Mouse (Mus musculus): ENCODE results near the gene Gm16181. TPM values are rescaled to one million over a fixed set of nuclear protein-coding genes. Genes with fewer than 3 reads are reported as not detected.
"Not testable (repeated sequence)": the region's sequence is repeated elsewhere in the genome, so short reads cannot be mapped to it uniquely, and the experiment has no call there.

The Gm16181 gene
- total RNA-seq, 1 experiment from 2014 or later, result not detected

DNA sequence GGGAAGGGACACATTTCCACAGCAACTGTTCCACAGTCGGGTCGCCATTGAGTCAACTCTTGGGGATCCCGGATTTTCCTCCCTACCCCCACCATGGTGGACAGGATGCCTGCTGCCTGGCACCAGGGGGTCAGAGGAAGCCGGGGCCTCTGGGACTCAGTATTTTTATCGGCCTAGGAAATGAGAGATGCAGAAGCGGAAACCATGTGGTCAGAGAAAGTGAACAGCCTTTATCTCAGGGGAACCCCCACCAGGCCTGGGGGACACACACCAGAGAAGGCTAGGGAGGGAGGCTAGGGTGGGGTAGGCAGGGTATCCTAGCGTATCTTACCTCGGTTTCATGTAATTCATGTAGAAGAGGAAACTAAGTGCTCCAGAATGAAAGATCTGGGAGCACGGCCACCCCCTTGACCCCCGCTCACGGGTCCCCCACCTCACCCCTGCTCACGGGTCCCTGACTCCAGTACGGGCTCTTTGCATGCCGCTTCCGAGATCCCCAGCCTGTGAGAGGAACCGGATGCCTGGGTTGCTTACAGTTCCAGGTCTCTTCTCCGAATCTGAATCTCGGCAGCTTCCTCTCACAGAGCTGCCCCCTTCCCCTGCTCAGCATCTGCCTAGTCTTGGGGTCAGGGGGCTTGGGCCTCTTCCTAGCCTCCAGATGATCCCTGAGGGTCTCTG, 2.0 kb upstream of the Gm16181 start:
- peak; percentile 43 to 47 for ATAC-seq (replicated peaks in 1 of 2; ENCODE audit: insufficient read depth in 1 of 2, low FRiP score in 2 of 2, low TSS enrichment in 1 of 2, low read depth in 1 of 2, poor library complexity in 2 of 2, severe bottlenecking in 2 of 2)

DNA sequence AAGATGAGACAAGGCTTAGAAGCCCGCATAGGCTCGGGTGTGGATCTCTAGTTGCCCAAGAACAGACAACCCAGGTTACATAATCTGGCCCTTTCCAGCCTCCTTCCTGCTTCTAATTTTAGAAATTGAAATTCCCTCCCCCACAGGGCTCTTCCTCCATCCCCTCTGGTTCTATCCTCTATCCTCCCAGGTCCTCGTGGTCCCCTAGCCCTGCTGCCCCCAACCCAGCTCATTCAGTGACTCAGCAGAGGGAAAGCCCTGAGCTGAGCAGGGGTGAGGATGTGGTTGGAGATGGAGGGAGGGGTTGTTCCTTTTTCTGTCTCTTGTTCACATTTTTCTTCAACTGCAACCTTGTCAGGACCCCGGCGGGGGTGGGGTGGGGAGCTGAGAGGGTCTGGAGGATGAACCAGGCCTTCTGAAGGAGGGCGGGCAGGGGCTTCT, 1.0 kb upstream of the Gm16181 start:
- peak; percentile 29 to 45; a peak in 2 of 4 replicates for ATAC-seq (replicated peaks in 1 of 2; ENCODE audit: insufficient read depth in 1 of 2, low FRiP score in 2 of 2, low TSS enrichment in 1 of 2, low read depth in 1 of 2, poor library complexity in 2 of 2, severe bottlenecking in 2 of 2)

DNA sequence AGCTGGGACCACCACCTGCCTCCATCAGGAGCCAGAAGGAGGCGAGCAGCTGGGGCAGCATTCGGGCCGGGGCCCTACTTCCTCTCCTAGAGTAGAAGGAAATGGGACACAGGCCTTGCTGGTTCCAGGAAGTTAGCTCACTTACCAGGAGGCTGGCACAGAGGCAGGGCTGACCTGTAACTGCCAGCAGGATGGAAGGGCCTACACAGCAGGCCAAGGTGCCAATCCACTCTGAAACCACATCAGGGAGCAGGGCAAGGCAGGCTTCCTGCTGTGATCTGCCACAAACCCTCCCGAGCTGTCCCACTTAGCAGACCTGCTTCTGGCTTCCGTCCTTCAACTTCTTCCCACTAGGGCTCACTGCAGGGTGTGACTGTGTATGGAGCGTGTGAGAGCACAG, 1.7 kb downstream of the Gm16181 start:
- ATAC-seq (replicated peaks in 1 of 2; ENCODE audit: insufficient read depth in 1 of 2, low FRiP score in 2 of 2, low TSS enrichment in 1 of 2, low read depth in 1 of 2, poor library complexity in 2 of 2, severe bottlenecking in 2 of 2), result peak; percentile 74 to 82

DNA sequence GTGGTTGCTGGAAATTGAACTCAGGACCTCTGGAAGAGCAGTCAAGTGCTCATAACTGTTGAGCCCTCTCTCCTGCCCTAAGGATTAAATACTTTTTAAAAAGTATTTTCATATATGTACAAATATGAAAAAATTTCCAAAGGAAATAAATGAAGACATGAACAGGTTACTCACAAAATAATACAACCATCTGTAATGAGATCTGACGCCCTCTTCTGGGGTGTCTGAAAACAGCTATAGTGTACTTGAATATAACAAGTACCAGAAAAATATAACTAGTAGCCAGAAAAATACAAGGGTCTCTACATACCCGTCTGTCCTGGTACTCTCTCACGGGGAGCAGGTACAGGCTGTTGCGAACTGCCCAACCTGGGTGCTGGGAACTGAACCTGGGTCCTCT, 4.0 kb downstream of the Gm16181 start:
- ATAC-seq (replicated peaks in 1 of 2; ENCODE audit: insufficient read depth in 1 of 2, low FRiP score in 2 of 2, low TSS enrichment in 1 of 2, low read depth in 1 of 2, poor library complexity in 2 of 2, severe bottlenecking in 2 of 2), result no peak

DNA sequence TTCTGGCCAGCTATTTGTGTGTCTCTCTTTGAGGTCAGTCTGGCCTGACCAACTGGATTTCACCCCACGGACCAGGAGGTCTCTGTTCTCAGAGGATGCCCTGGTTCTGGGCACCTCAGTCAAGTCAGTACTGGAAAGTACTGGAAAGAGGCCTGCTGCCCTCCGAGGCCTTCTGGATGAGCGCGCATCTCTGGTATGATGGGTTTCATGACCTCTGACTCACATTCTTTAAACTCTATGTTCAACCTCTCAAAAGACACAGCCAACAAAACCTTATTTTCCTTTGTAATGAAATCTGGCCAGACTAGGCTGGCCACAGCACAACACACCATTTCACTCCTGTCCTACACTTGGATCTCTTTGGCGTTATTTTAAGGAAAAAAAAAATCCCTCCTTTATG, 4.8 kb downstream of the Gm16181 start:
- ATAC-seq (replicated peaks in 1 of 2; ENCODE audit: insufficient read depth in 1 of 2, low FRiP score in 2 of 2, low TSS enrichment in 1 of 2, low read depth in 1 of 2, poor library complexity in 2 of 2, severe bottlenecking in 2 of 2), result no peak

DNA sequence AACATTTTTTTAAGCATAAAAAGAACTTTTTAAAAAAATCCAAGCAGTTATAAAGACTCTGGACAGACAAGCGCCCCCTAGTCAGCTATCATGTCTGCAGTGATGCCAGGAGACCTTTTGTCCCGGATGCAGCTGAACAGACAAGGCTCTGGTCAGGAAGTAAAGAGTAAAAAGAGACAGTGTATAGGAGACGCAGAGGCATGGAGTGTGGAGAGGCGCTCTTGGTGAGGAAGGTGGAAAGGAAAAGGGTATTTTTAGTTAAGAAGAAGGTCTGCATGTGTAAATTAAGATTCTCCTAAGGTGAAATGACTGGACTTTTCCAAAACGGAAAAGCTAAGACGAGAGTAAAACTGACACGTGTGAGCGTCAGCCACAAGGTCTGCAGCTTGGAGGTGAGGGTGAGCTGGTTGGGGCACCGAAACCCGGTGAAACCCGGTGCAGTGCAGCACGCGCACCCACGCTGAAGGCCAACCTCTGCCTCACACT, 6.0 kb downstream of the Gm16181 start:
- ATAC-seq (replicated peaks in 1 of 2; ENCODE audit: insufficient read depth in 1 of 2, low FRiP score in 2 of 2, low TSS enrichment in 1 of 2, low read depth in 1 of 2, poor library complexity in 2 of 2, severe bottlenecking in 2 of 2), result no peak

DNA sequence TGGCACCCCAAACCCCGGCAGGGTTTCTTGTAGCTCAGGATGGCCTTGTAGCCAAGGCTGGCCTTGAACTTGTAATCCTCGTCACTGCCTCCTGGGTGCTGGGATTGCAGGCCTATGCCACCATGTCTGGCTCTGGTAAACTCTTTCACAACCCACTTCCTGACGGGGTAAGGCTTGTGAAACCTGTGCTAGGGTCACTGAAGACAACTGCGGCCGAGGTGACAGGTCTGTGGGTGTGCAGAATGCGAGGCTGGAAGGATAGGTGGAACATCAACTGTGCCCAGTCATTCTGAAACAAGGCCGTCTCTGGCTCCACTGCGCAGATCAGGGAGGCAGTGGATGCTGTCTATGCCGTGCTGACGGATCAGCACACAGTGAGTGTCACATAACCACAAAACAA, 10.4 kb downstream of the Gm16181 start:
- no peak; a peak in 1 of 4 replicates for ATAC-seq (replicated peaks in 1 of 2; ENCODE audit: insufficient read depth in 1 of 2, low FRiP score in 2 of 2, low TSS enrichment in 1 of 2, low read depth in 1 of 2, poor library complexity in 2 of 2, severe bottlenecking in 2 of 2)

DNA sequence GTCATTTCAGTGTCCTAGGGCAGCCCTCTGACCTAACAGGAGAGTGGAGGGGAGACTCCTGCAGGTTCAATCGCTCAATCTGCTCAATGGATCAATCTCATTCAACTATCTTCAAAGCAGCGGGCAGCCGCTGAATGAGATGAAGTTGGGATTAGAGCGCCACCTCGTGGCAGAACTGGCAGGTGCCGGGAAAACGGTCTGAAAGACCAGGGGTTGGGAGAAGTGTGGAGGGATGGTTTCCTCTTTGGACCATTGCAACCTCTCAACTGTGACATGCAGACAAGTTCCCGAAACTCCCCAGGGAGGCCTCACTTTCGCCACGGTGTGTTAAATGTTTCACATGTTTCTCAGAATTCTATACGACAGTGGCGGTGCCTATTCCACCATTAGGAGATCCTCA, 11.4 kb downstream of the Gm16181 start:
- no peak for ATAC-seq (replicated peaks in 1 of 2; ENCODE audit: insufficient read depth in 1 of 2, low FRiP score in 2 of 2, low TSS enrichment in 1 of 2, low read depth in 1 of 2, poor library complexity in 2 of 2, severe bottlenecking in 2 of 2)

DNA sequence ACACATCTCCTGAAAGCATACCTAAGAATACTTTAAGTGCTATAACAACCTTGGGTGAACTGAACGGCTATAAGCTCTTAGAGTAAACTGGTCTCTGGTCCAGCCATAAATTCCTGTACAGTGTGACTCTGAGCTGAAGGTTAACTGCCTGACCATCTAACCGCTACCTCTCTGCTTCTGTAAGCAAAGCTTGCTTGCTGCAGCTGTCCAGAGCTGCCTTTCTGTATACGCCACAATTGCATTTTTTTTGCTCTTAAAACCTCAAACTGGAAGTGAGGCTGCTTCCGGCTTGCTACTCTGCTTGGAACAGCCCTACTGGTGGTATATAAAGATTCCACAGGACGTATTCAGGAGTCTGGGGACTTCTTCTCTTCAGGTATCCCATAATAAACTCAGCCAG, 12.0 kb downstream of the Gm16181 start:
- ATAC-seq (replicated peaks in 1 of 2; ENCODE audit: insufficient read depth in 1 of 2, low FRiP score in 2 of 2, low TSS enrichment in 1 of 2, low read depth in 1 of 2, poor library complexity in 2 of 2, severe bottlenecking in 2 of 2), result peak in 1 of 2 experiments; percentile 15; a peak in 2 of 4 replicates

DNA sequence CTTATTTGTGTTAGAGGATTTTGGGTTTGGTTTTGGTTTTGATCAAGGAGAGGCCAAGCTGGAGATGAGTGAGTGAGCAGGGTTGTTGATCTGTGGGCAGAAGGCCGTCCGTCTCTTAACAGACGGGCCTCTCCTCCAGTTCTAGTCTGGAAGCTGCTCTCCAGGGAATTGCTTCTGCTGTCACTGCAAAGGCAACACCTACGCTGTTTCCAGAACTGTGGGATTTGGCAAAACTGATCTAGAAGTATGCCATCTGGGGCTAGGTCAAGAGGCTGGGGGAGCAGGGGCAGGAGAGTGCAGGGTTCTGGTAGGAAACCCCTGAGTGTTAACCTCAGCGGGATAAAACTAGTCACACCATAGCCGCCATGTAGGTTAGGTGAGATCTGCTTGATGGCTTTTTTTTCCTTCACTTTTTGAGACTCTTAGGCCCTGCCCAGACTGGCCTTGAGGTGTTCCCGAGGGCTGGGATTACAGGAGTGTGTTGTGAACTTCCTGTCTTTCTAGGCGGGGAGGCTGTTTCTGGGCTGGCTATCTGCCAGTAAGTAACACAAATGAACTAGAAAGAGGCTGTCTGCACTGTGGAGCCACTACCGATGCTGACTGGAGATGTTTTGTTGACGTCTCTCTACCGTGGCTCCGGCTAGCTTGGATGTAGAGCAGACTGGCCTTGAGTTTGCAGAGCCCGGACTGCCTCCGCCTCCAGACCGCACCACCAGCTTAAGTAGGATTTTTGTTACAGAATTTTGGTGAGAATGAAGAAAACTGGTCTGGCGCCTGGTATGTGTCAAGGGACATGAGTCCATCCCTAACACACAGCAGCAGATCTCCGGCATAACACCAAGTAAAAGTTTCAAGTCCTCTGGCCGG, 12.7 kb downstream of the Gm16181 start, which contains the start of gene Atp6v1g2:
Atp6v1g2 (plus strand) TSS at position 547 of the 867 bp plus-strand sequence.
- ATAC-seq (replicated peaks in 1 of 2; ENCODE audit: insufficient read depth in 1 of 2, low FRiP score in 2 of 2, low TSS enrichment in 1 of 2, low read depth in 1 of 2, poor library complexity in 2 of 2, severe bottlenecking in 2 of 2), result no peak

DNA sequence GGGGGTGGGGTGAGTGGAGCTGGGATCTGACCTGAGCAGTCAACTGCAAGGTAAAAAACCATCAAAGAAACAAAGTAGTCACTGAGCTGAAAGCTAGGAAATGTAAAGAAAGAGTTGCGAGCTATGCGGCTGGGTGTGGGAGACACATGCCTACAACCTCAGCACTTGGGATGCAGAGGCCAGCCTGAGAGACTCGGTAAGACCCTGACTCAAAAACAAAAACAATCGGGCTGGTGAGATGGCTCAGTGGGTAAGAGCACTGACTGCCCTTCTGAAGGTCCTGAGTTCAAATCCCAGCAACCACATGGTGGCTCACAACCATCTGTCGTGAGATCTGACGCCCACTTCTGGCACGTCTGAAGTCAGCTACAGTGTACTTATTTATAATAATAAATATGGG, 13.5 kb downstream of the Gm16181 start:
- ATAC-seq (replicated peaks in 1 of 2; ENCODE audit: insufficient read depth in 1 of 2, low FRiP score in 2 of 2, low TSS enrichment in 1 of 2, low read depth in 1 of 2, poor library complexity in 2 of 2, severe bottlenecking in 2 of 2), result not testable (repeated sequence)

DNA sequence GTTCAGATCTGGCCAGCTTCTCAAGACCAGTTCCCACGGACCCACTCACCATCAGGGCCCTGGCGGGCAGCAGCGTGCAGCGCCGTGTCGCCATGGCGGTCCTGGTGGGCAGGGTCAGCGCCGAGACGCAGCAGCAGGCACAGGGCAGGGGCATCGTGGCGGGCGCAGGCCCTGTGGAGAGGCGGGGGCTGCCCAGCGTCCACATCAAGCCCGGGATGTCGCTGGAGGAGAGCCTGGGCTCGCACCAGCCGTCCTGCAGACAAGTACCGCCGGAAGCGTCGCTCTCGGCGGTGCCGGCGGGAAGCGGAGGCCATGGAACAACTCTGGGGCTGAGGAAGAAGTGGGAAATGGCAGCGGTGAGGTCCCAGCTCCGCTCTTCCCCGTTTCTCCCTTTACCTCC, 14.3 kb downstream of the Gm16181 start:
- ATAC-seq (replicated peaks in 1 of 2; ENCODE audit: insufficient read depth in 1 of 2, low FRiP score in 2 of 2, low TSS enrichment in 1 of 2, low read depth in 1 of 2, poor library complexity in 2 of 2, severe bottlenecking in 2 of 2), result no peak

DNA sequence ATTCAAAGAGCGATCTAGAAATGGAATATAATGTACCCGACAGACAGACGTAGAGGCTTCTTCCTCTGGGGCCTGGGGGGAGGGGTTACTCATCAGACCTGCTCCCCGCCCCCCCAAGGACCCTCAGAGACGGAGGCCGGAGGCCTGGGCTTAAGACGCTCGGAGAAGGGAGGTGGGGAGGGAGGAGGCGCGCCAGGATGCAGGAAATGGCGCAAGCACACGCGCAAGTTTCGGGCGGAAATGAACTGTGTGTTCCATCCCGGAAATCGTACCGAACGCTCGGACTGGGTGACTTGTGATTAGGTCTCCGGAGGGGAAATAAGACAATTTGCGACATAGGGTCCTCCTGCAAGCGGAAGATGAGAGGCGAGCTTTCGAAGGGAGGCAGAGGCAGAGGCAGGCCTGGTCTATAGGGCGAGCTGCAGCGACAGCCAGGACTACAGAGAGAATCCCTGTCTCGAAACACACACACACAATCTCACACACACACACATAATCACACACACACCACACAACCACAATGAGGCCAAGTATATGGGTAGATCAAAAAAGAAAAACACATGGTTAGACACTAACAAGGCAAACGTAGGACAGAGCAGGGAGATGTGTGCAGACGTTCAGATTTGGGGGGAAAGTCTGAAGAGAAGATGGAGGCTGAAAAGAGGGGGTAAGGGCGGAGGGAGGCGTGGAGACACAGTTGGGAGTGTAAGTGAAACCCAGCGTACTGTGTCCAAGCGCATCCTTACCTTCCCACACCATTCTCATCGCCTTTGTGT, 15.2 kb downstream of the Gm16181 start, which contains the start of gene Nfkbil1:
Nfkbil1 (minus strand) TSS at position 179 of the 776 bp plus-strand sequence.
- ATAC-seq (replicated peaks in 1 of 2; ENCODE audit: insufficient read depth in 1 of 2, low FRiP score in 2 of 2, low TSS enrichment in 1 of 2, low read depth in 1 of 2, poor library complexity in 2 of 2, severe bottlenecking in 2 of 2), result peak; percentile 61 to 75

DNA sequence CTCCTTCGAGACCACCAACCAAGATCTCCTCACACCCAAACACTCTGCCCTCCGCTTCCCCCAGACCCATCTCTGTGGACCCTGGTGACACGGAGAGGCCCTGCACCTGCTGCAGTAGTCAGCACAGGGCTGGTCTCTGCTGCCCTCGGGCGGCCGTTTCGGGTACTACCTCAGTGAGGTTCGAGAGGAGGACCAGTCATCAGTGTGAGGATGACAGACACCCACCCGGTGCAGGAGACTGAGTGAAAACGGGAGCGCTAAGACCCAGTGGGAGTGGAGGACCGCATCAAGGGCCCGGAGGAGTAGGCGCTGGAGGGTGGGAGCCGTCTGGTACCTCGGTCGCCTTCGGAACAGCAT, 15.7 kb downstream of the Gm16181 start:
- ATAC-seq (replicated peaks in 1 of 2; ENCODE audit: insufficient read depth in 1 of 2, low FRiP score in 2 of 2, low TSS enrichment in 1 of 2, low read depth in 1 of 2, poor library complexity in 2 of 2, severe bottlenecking in 2 of 2), result peak; percentile 66 to 70

DNA sequence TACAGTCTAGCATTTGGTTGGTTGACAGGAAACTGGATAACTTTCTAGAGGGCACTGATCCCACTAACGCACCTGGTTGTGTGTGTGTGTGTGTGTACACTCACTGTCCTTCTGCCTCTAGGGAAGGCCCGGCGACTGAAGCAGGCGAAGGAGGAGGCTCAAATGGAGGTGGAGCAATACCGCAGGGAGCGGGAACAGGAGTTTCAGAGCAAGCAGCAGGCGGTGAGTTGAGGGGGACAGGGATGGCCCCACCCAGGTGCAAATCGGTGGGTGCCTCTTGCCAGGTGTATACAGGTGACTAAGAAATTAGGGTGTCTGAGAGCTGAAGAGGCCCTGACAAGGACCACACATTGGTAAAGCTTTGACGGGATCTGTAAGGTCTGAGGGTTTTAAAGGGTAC, 16.4 kb downstream of the Gm16181 start:
- no peak for ATAC-seq (replicated peaks in 1 of 2; ENCODE audit: insufficient read depth in 1 of 2, low FRiP score in 2 of 2, low TSS enrichment in 1 of 2, low read depth in 1 of 2, poor library complexity in 2 of 2, severe bottlenecking in 2 of 2)

DNA sequence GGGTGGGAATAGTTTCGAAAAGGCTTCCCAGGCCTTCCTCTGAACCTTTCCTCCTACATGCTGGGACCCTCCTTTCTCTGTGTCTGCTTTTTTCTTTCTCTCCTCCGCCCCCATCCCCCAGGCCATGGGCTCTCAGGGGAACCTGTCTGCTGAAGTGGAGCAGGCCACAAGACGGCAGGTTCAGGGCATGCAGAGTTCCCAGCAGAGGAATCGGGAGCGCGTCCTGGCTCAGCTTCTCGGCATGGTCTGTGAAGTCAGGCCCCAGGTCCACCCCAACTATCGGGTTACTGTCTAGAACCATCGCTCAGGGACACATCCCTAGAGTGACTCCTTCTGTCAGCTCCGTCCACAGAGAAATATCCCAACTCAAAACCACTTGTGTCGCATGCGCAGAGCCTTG, 16.9 kb downstream of the Gm16181 start:
- no peak for ATAC-seq (replicated peaks in 1 of 2; ENCODE audit: insufficient read depth in 1 of 2, low FRiP score in 2 of 2, low TSS enrichment in 1 of 2, low read depth in 1 of 2, poor library complexity in 2 of 2, severe bottlenecking in 2 of 2)

DNA sequence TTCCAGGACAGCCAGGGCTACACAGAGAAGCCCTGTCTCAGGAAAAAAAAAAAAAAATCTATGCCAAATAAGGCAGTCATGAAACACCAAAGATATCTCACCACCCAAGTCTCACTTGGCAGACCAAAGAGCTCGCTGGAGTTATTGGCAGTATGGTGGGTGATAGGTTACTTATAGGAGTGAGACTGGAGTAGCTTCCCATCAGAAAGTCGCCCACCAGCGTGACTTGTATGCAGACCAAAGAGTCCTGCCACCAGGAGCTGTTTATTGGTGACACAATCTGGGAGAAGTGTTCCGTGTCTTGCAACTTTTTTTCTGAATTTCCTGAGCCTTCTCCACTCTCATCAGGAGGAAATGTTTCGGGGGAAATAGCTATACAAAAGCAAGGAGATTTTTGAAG, 19.1 kb downstream of the Gm16181 start:
- no peak for ATAC-seq (replicated peaks in 1 of 2; ENCODE audit: insufficient read depth in 1 of 2, low FRiP score in 2 of 2, low TSS enrichment in 1 of 2, low read depth in 1 of 2, poor library complexity in 2 of 2, severe bottlenecking in 2 of 2)

All from hematopoietic stem cell, adult 5-6 weeks (primary cell).